Mouse (Mus musculus): ENCODE measurements at regions not wholly inside any gene's neighbourhood (a gene's known extent, or its start where the extent isn't known, plus 50 kb on each side); places are given as distances from the start of the nearest gene placed in this dataset.

DNA sequence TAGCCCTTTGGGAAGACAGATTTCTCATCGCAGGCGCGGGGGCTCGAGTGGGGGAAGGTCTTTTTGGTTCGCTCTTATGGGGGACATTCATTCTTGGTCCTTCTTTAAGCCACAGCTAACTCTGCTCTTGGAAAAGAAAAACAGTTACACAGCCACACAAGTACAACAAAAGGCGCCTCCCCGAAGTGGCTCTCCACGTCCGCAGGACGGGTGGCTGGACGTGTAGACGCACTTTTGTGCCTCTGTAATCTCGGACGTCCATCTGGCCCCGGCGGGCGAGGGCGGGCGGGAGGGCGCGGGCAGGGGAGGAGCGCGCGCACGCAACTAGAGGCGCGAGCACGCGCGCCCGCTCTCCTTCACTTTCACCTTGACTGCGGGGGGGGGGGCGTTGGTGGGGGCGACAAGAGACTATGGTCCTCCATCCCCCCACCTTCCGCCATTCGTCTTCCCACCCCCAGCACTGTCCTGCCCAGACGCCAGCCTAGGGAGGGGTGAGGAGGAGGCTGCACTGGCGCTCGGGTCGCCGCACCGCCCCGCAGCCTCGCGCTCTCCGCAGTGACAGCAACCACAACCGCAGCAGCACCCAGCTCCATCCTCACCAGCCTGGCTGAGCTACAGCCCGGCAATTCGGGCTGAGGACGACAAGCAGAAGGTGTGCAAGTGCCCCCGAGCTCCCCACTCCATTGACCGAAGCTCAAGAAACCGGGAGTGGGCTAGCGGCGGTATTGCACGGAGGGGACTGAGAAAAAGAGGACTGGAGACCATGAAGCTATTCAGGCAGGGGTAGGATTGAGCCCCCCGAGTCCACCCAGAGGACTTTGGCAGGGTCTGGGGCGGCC lies 483.0 kb downstream of the Prss52 start:
- TF ChIP-seq POLR2A (IDR thresholded peaks at IDR 0.05; ENCODE audit: control insufficient read depth, extremely low read depth, insufficient read depth, low read length, poor library complexity) (no peak), CTCF (IDR thresholded peaks at IDR 0.05; ENCODE audit: borderline replicate concordance, control insufficient read depth, extremely low read depth, insufficient read depth, low read length, poor library complexity) (no peak)
